Mouse (Mus musculus) liver, embryonic 11.5 days (tissue): ENCODE results near the gene Rem1. TPM values are rescaled to one million over a fixed set of nuclear protein-coding genes. Genes with fewer than 3 reads are reported as not detected.

ENCODE experiments used
- ATAC-seq: fragments of 200-750 bp; cut with Nextera tagmentation; replicated peaks from 2 replicates; pipeline ENCODE4 v1.8.0; 2017; ENCODE audit warnings: moderate number of reproducible peaks, mild to moderate bottlenecking, moderate TSS enrichment, moderate library complexity; ENCODE audit not compliant: low FRiP score
- DNase-seq: peaks from one replicate; pipeline ENCODE4 v3.0.0-alpha.2; 2017; ENCODE audit warnings: low spot score
- H3K27ac ChIP-seq: fragments of 300-500 bp; sonication (generic); 2 replicates; pipeline ENCODE4 v1.5.1; 2014; ENCODE audit warnings: mild to moderate bottlenecking, low read depth, low read length, control low read depth
- H3K27me3 ChIP-seq: fragments of 300-500 bp; sonication (generic); replicated peaks from 2 replicates; pipeline ENCODE4 v1.6.1; 2014; ENCODE audit warnings: low read length, mixed read lengths; ENCODE audit not compliant: control insufficient read depth, insufficient read depth
- H3K36me3 ChIP-seq: fragments of 300-500 bp; sonication (generic); 2 replicates; pipeline ENCODE4 v1.6.1; 2014; ENCODE audit warnings: mild to moderate bottlenecking, low read length, moderate library complexity, mixed read lengths; ENCODE audit not compliant: control insufficient read depth, insufficient read depth
- H3K4me1 ChIP-seq: fragments of 300-500 bp; sonication (generic); replicated peaks from 2 replicates; pipeline ENCODE4 v1.6.1; 2014; ENCODE audit warnings: low read length, mixed read lengths; ENCODE audit not compliant: control insufficient read depth, insufficient read depth
- H3K4me2 ChIP-seq: fragments of 300-500 bp; sonication (generic); 2 replicates; pipeline ENCODE4 v1.6.1; 2014; ENCODE audit warnings: mild to moderate bottlenecking, control low read depth, moderate library complexity
- H3K4me3 ChIP-seq: fragments of 300-500 bp; sonication (generic); 2 replicates; pipeline ENCODE4 v1.5.1; 2014; ENCODE audit warnings: low read depth, low read length, control low read depth
- H3K9ac ChIP-seq: fragments of 300-500 bp; sonication (generic); 2 replicates; pipeline ENCODE4 v1.6.1; 2014; ENCODE audit warnings: low read depth, low read length, control low read depth
- H3K9me3 ChIP-seq: fragments of 300-500 bp; sonication (generic); 2 replicates; pipeline ENCODE4 v1.6.1; 2016; ENCODE audit warnings: low read length, inconsistent platforms, mixed read lengths; ENCODE audit not compliant: control insufficient read depth
- WGBS: fragments of 180-500 bp; shearing (Covaris S2); extraction: QIAGEN DNeasy Blood & Tissue Kit; methylation state at CpG from one replicate; pipeline ENCODE4 v1.1.7; 2014; 5-methylcytosine and 5-hydroxymethylcytosine counted together
- polyA plus RNA-seq: library from polyadenylated mRNA; unstranded; fragments of >200 nt; fragmentation: Nextera tagmentation; extraction: Ambion mirVana; gene quantifications from 2 replicates; pipeline ENCODE4 v1.2.1, GENCODE M21; 2014

The Rem1 gene
- polyA plus RNA-seq, 1 experiment from 2014 or later = 1.6 TPM

DNA sequence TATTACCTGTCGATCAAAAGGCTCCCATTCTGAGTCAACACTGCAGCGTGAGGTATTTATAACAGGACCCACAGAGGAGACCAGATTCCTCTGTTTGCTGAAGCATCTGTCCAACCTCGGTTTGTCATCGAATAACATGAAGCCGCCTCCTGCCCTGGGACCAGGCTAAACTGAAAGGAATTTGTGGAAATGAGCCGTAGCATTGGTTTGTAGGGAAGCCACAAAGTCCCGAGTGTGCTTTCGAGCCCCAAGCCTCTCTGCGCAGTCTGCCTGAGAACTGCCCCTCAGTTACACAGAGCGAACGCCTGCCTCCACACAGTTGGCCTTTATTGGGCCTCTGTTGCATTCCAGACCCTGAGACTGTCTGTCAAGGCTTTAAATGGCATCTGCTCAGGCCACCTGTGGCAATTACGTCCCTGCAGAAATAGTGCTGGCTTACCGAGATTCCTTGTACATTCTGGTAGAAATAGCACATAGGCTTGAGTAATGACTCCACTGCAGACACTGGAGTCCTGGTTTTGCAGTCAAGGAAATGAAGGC, 48.6 kb downstream of the Rem1 start:
- H3K36me3 ChIP-seq = peaks cover 37% of the 10 kb centered on the region
- H3K4me2 ChIP-seq = no peak overlapping the region
- WGBS = 89% methylated on average over 13 of the region's 13 CpGs
- H3K27ac ChIP-seq = no peak overlapping the region
- H3K9me3 ChIP-seq = no peaks in the 10 kb centered on the region
- ATAC-seq (no peak), DNase-seq (no peak)
- peaks cover 29% of the 10 kb centered on the region for H3K4me1 ChIP-seq
- no peak overlapping the region for H3K9ac ChIP-seq
- H3K27me3 ChIP-seq = no peaks in the 10 kb centered on the region
- H3K4me3 ChIP-seq = no peak overlapping the region

DNA sequence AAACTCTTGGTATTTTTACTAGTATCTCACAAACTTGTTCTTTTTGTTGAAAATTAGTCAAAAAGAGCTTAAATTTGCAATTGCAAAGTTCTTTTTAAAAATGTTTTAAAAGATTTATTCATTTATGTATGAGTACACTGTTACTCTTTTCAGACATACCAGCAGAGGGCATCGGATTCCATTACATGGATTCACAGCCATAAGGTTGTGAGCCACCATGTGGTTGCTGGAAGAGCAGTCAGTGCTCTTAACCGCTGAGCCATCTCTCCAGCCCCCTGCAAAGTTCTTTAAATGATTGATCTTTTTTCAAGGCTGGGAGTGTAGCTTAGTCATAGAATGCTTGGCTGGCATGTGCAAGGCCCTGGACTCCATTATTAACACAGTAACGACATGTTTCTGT, 51.6 kb downstream of the Rem1 start:
- Histone ChIP-seq H3K4me2 (no peak overlapping the region), H3K9me3 (no peaks in the 10 kb centered on the region), H3K9ac (no peak overlapping the region), H3K4me1 (peaks cover 6% of the 10 kb centered on the region; the same call in 1 of the 2 replicates), H3K4me3 (no peak overlapping the region), H3K36me3 (peaks cover 54% of the 10 kb centered on the region), H3K27me3 (no peaks in the 10 kb centered on the region), H3K27ac (no peak overlapping the region)
- DNase-seq (no peak), ATAC-seq (no peak)
- 73% methylated on average over 3 of the region's 3 CpGs for WGBS

DNA sequence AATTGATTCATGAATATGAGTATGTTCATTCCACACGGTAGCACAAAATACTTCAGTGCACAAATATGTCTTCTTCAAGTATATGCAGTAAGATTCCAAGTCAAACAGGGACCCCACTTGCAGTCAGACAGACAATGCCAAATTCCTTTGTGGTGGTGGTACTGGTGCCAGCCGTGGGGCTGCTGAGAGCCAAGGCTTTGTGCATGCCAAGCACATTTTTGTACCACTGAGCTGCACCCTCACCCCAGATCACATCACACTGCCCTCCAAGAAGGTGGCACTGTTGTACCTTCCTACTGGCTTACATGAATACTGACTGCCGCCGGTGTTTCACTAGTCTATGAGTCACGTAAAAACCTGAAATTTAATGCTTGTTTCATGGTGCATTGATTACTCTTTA, 52.2 kb downstream of the Rem1 start:
- Histone ChIP-seq H3K4me3 (no peak overlapping the region), H3K9me3 (no peaks in the 10 kb centered on the region), H3K27me3 (no peaks in the 10 kb centered on the region), H3K36me3 (peaks cover 60% of the 10 kb centered on the region), H3K9ac (no peak overlapping the region), H3K27ac (no peak overlapping the region), H3K4me1 (peaks cover 6% of the 10 kb centered on the region; the same call in 1 of the 2 replicates), H3K4me2 (no peak overlapping the region)
- 86% methylated on average over 5 of the region's 5 CpGs for WGBS
- ATAC-seq (no peak), DNase-seq (no peak)

DNA sequence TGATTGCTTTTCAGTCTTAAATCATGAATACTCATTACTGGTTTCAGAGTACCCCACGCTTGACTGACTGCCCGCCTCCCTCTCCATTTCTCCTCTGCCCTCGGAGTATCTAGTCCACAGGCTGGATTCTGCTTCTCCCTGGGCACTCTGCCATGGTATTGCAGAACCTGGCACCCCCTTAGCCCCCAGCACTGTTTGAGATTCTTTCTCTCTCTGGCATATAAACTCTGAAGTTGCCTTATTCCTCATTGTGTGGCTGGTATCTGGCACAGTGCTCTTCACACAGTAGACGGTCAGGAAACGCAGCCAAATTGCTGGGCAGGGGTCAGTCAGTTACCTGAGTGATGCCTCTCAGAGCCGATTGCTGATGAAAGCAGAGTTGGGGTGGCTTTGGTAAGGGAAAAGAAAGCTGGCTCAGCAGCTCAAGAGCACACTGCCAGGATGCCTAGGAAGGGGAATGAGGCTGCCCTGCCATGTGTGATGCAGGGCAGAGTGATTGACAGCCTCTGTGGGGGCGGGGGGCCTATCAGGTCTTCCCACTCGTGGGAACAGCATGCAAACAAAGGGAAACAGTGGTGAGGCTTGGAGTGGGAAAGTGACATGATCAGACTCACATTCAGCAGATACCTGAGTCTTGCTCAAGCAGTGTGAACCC, 53.1 kb downstream of the Rem1 start:
- peaks cover 4% of the 10 kb centered on the region; the same call in 1 of the 2 replicates for H3K4me1 ChIP-seq
- no peaks in the 10 kb centered on the region for H3K27me3 ChIP-seq
- 81% methylated on average over 8 of the region's 8 CpGs for WGBS
- no peak overlapping the region for H3K4me2 ChIP-seq
- no peak overlapping the region for H3K27ac ChIP-seq
- H3K9ac ChIP-seq = no peak overlapping the region
- no peak for ATAC-seq
- H3K4me3 ChIP-seq = no peak overlapping the region
- H3K36me3 ChIP-seq = peaks cover 69% of the 10 kb centered on the region
- H3K9me3 ChIP-seq = no peaks in the 10 kb centered on the region
- DNase-seq = no peak

DNA sequence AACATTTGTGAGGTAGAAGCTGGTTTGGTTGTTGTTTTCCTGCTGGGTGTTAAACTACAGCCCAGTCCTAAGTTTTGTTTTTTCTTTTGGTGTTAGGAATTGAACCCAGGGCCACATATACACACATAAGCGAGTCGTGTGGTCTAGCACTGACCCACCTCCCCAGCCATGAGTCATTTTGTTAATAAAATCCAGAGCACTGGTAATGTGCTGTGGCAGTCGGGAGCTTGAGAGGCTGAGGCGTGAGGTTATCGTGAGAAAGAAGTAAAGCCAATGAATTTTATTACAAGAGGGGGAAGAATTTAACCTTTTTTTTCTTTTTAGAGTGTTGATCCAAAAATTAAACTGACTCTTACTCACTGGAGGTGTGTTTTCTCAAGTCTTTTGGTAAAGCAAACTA, 56.3 kb downstream of the Rem1 start:
- H3K9me3 ChIP-seq = no peaks in the 10 kb centered on the region
- H3K27me3 ChIP-seq = no peaks in the 10 kb centered on the region
- no peak overlapping the region for H3K4me3 ChIP-seq
- H3K4me1 ChIP-seq = no peaks in the 10 kb centered on the region
- ATAC-seq (no peak), DNase-seq (no peak)
- WGBS = 95% methylated on average over 5 of the region's 5 CpGs
- H3K27ac ChIP-seq = no peak overlapping the region
- no peak overlapping the region for H3K4me2 ChIP-seq
- H3K36me3 ChIP-seq = peaks cover 70% of the 10 kb centered on the region
- no peak overlapping the region for H3K9ac ChIP-seq

Other genes with a start within 250 kb of the Rem1 start
- 8.5 and 9.8 TPM in 2 replicates for gene Sox12, start 228.9 kb upstream of the Rem1 start, polyA plus RNA-seq
- 41.6 and 44.6 TPM in 2 replicates for gene Zcchc3, start 211.9 kb upstream of the Rem1 start, polyA plus RNA-seq
- 0.31 and 1.1 TPM in 2 replicates for gene 6820408C15Rik, start 211.4 kb upstream of the Rem1 start, polyA plus RNA-seq
- gene Defb23, start 162.3 kb upstream of the Rem1 start, polyA plus RNA-seq = not detected in 2 replicates
- not detected in 2 replicates for gene Defb20, start 149.9 kb upstream of the Rem1 start, polyA plus RNA-seq
- gene Defb22, start 136.8 kb upstream of the Rem1 start, polyA plus RNA-seq = not detected in 2 replicates
- not detected in 2 replicates for gene Defb26, start 115.3 kb upstream of the Rem1 start, polyA plus RNA-seq
- not detected in 2 replicates for gene Defb28, start 108.7 kb upstream of the Rem1 start, polyA plus RNA-seq
- not detected in 2 replicates for gene Defb29, start 86.9 kb upstream of the Rem1 start, polyA plus RNA-seq
- not detected in 2 replicates for gene Gm17416, start 57.6 kb upstream of the Rem1 start, polyA plus RNA-seq
- gene Defb21, start 54.2 kb upstream of the Rem1 start, polyA plus RNA-seq = not detected in 2 replicates
- not detected in 2 replicates for gene Defb19, start 46.6 kb upstream of the Rem1 start, polyA plus RNA-seq
- not detected in 2 replicates for gene Defb45, start 27.6 kb upstream of the Rem1 start, polyA plus RNA-seq
- not detected in 2 replicates for gene Defb36, start 22.6 kb upstream of the Rem1 start, polyA plus RNA-seq
- gene Defb25, start 3.9 kb upstream of the Rem1 start, polyA plus RNA-seq = not detected in 2 replicates
- gene H13, start 42.5 kb downstream of the Rem1 start, polyA plus RNA-seq = 88.6 and 92.1 TPM in 2 replicates
- 31.5 and 37.1 TPM in 2 replicates for gene Mcts2, start 60.1 kb downstream of the Rem1 start, polyA plus RNA-seq
- gene Id1, start 109.3 kb downstream of the Rem1 start, polyA plus RNA-seq = 52.7 and 56.3 TPM in 2 replicates
- gene Cox4i2, start 127.2 kb downstream of the Rem1 start, polyA plus RNA-seq = 6.7 and 8.5 TPM in 2 replicates
- gene Bcl2l1, start 204.8 kb downstream of the Rem1 start, polyA plus RNA-seq = 61.7 and 69.3 TPM in 2 replicates
- gene Tpx2, start 221.0 kb downstream of the Rem1 start, polyA plus RNA-seq = 107 and 118 TPM in 2 replicates